8 mouse cellular contexts compared by ENCODE assay signal in genomic region chr5:13547472-13548209, GRCm38 (mm10).
A peak's percentile ranks its signal among the peaks of the same experiment; 100 is the strongest.
DNase-seq lines count a peak whose midpoint lies in the region; ATAC-seq and TF ChIP-seq lines count a peak whose summit lies in the region.

No protein-coding gene starts in this region.

- WGBS in midbrain, embryonic 11.5 days, result 3% methylated on average over 2 of the region's 2 CpGs
- 8% methylated on average over 2 of the region's 2 CpGs for WGBS in midbrain, embryonic 13.5 days
- WGBS in hindbrain, embryonic 11.5 days, result 6% methylated on average over 2 of the region's 2 CpGs
- 31% methylated on average over 2 of the region's 2 CpGs for WGBS in limb, embryonic 14.5 days
- 57% methylated on average over 2 of the region's 2 CpGs for WGBS in liver, embryonic 12.5 days (ENCODE audit: insufficient replicate concordance)

- H3K4me1 ChIP-seq in midbrain, embryonic 11.5 days (ENCODE audit: control insufficient read depth, insufficient read depth, low read length), result peaks cover 7% of the 10 kb centered on the region
- peaks cover 9% of the 10 kb centered on the region; the same call in 1 of the 2 replicates for H3K4me1 ChIP-seq in midbrain, embryonic 13.5 days (replicated peaks)
- peaks cover 6% of the 10 kb centered on the region for H3K4me1 ChIP-seq in embryonic fibroblast, embryonic 13.5 days (ENCODE audit: control insufficient read depth, insufficient read depth, low read length)
- no peaks in the 10 kb centered on the region for H3K4me1 ChIP-seq in hindbrain, embryonic 11.5 days (replicated peaks; ENCODE audit: control insufficient read depth, insufficient read depth, low read length)
- peaks cover 11% of the 10 kb centered on the region; the same call in 1 of the 2 replicates for H3K4me1 ChIP-seq in limb, embryonic 14.5 days (ENCODE audit: control insufficient read depth, insufficient read depth, low read length)
- H3K4me1 ChIP-seq in liver, embryonic 12.5 days, result no peaks in the 10 kb centered on the region

- H3K9ac ChIP-seq in midbrain, embryonic 11.5 days (ENCODE audit: low read length), result no peak overlapping the region
- no peak overlapping the region for H3K9ac ChIP-seq in midbrain, embryonic 13.5 days (replicated peaks)
- H3K9ac ChIP-seq in hindbrain, embryonic 11.5 days (ENCODE audit: low read depth, low read length), result no peak overlapping the region
- H3K9ac ChIP-seq in limb, embryonic 14.5 days (ENCODE audit: low read depth, low read length, severe bottlenecking), result no peak overlapping the region
- H3K9ac ChIP-seq in liver, embryonic 12.5 days, result no peak overlapping the region

- TF ChIP-seq CTCF in embryonic fibroblast, embryonic 13.5 days (IDR thresholded peaks at IDR 0.05; ENCODE audit: borderline replicate concordance, insufficient read depth, low read length), result no peak

- DNase-seq in midbrain, embryonic 11.5 days (ENCODE audit: low spot score, missing footprints), result no peak
- peak; percentile 39 for DNase-seq in hindbrain, embryonic 11.5 days (ENCODE audit: low spot score)
- peak; percentile 72 for DNase-seq in limb, embryonic 14.5 days (ENCODE audit: low spot score)
- peak; percentile 26 for DNase-seq in yolk sac, embryonic 10.5 days (ENCODE audit: low spot score)
- DNase-seq in spleen, adult 18-20 months, result no peak

- no peak for TF ChIP-seq POLR2A in embryonic fibroblast, embryonic 13.5 days (IDR thresholded peaks at IDR 0.05; ENCODE audit: low read depth, low read length)
- TF ChIP-seq POLR2A in limb, embryonic 14.5 days (IDR thresholded peaks at IDR 0.05; ENCODE audit: borderline replicate concordance, extremely low read depth, insufficient read depth, insufficient read length), result no peak

- peaks cover 4% of the 10 kb centered on the region; the same call in 1 of the 2 replicates for H3K9me3 ChIP-seq in midbrain, embryonic 11.5 days (ENCODE audit: control insufficient read depth, low read length)
- no peaks in the 10 kb centered on the region; the same call in 1 of the 2 replicates for H3K9me3 ChIP-seq in midbrain, embryonic 13.5 days
- H3K9me3 ChIP-seq in hindbrain, embryonic 11.5 days (ENCODE audit: control insufficient read depth, low read length), result no peaks in the 10 kb centered on the region
- H3K9me3 ChIP-seq in limb, embryonic 14.5 days (ENCODE audit: control insufficient read depth, low read length), result no peaks in the 10 kb centered on the region
- H3K9me3 ChIP-seq in liver, embryonic 12.5 days (replicated peaks), result no peaks in the 10 kb centered on the region

- H3K27ac ChIP-seq in midbrain, embryonic 11.5 days (ENCODE audit: low read depth, low read length), result no peak overlapping the region
- no peak overlapping the region for H3K27ac ChIP-seq in midbrain, embryonic 13.5 days
- peak overlapping the region; percentile 98 for H3K27ac ChIP-seq in embryonic fibroblast, embryonic 13.5 days (ENCODE audit: insufficient read depth, low read length)
- H3K27ac ChIP-seq in hindbrain, embryonic 11.5 days (ENCODE audit: low read depth, low read length), result peak overlapping the region; percentile 14; the same call in 1 of the 2 replicates
- H3K27ac ChIP-seq in limb, embryonic 14.5 days (replicated peaks; ENCODE audit: low read depth, low read length), result peak overlapping the region; percentile 71
- H3K27ac ChIP-seq in liver, embryonic 12.5 days, result no peak overlapping the region

- no peak overlapping the region for H3K4me3 ChIP-seq in midbrain, embryonic 11.5 days (ENCODE audit: low read depth, low read length)
- H3K4me3 ChIP-seq in midbrain, embryonic 13.5 days (replicated peaks), result no peak overlapping the region
- no peak overlapping the region for H3K4me3 ChIP-seq in embryonic fibroblast, embryonic 13.5 days (ENCODE audit: insufficient read depth, low read length)
- H3K4me3 ChIP-seq in hindbrain, embryonic 11.5 days (ENCODE audit: low read depth, low read length), result no peak overlapping the region
- H3K4me3 ChIP-seq in limb, embryonic 14.5 days (replicated peaks; ENCODE audit: low read length), result no peak overlapping the region
- H3K4me3 ChIP-seq in liver, embryonic 12.5 days, result no peak overlapping the region

- H3K27me3 ChIP-seq in midbrain, embryonic 11.5 days (ENCODE audit: control insufficient read depth, insufficient read depth, low read length), result peaks cover 78% of the 10 kb centered on the region
- peaks cover 86% of the 10 kb centered on the region for H3K27me3 ChIP-seq in midbrain, embryonic 13.5 days
- H3K27me3 ChIP-seq in hindbrain, embryonic 11.5 days (ENCODE audit: control insufficient read depth, insufficient read depth, low read length), result no peaks in the 10 kb centered on the region
- no peaks in the 10 kb centered on the region for H3K27me3 ChIP-seq in limb, embryonic 14.5 days (ENCODE audit: control insufficient read depth, insufficient read depth, low read length)
- no peaks in the 10 kb centered on the region for H3K27me3 ChIP-seq in liver, embryonic 12.5 days (replicated peaks)

- no peak overlapping the region for H3K4me2 ChIP-seq in midbrain, embryonic 11.5 days
- H3K4me2 ChIP-seq in midbrain, embryonic 13.5 days (replicated peaks), result no peak overlapping the region
- H3K4me2 ChIP-seq in hindbrain, embryonic 11.5 days (replicated peaks; ENCODE audit: low read depth, low read length), result no peak overlapping the region
- H3K4me2 ChIP-seq in limb, embryonic 14.5 days (replicated peaks; ENCODE audit: low read depth, low read length, severe bottlenecking), result no peak overlapping the region
- no peak overlapping the region for H3K4me2 ChIP-seq in liver, embryonic 12.5 days

- H3K36me3 ChIP-seq in midbrain, embryonic 11.5 days (ENCODE audit: control insufficient read depth, insufficient read depth, low read length), result no peaks in the 10 kb centered on the region
- H3K36me3 ChIP-seq in midbrain, embryonic 13.5 days, result no peaks in the 10 kb centered on the region
- H3K36me3 ChIP-seq in hindbrain, embryonic 11.5 days (ENCODE audit: control insufficient read depth, insufficient read depth, low read length), result no peaks in the 10 kb centered on the region
- H3K36me3 ChIP-seq in limb, embryonic 14.5 days (ENCODE audit: control insufficient read depth, insufficient read depth, low read length), result no peaks in the 10 kb centered on the region
- no peaks in the 10 kb centered on the region for H3K36me3 ChIP-seq in liver, embryonic 12.5 days

- peak; percentile 48 for ATAC-seq in midbrain, embryonic 11.5 days (ENCODE audit: low FRiP score)
- no peak for ATAC-seq in midbrain, embryonic 13.5 days
- ATAC-seq in hindbrain, embryonic 11.5 days (ENCODE audit: low FRiP score), result peak; percentile 64
- ATAC-seq in limb, embryonic 14.5 days (ENCODE audit: low FRiP score, low read depth), result no peak
- no peak for ATAC-seq in liver, embryonic 12.5 days

Comparison
In these comparisons a context has a peak if more than half of its experiments do, and no peak if none do; other contexts are left out.
1. ATAC-seq: peak in midbrain, embryonic 11.5 days (single experiment) and hindbrain, embryonic 11.5 days (single experiment); none in midbrain, embryonic 13.5 days (single experiment), limb, embryonic 14.5 days (single experiment) and liver, embryonic 12.5 days (single experiment).
2. DNase-seq: peak in hindbrain, embryonic 11.5 days (single experiment), limb, embryonic 14.5 days (single experiment) and yolk sac, embryonic 10.5 days (single experiment); none in midbrain, embryonic 11.5 days (single experiment) and spleen, adult 18-20 months (0 of 2).
3. H3K27ac ChIP-seq: peak in embryonic fibroblast, embryonic 13.5 days (single experiment), hindbrain, embryonic 11.5 days (single experiment) and limb, embryonic 14.5 days (single experiment); none in midbrain, embryonic 11.5 days (single experiment), midbrain, embryonic 13.5 days (single experiment) and liver, embryonic 12.5 days (single experiment).